Mouse (Mus musculus) right cerebral cortex, postnatal 4 days (tissue): ENCODE results near the gene Map9.
"Not testable (repeated sequence)": the region's sequence is repeated elsewhere in the genome, so short reads cannot be mapped to it uniquely, and the experiment has no call there.

Experiments used
- DNase-seq: peaks from one replicate; pipeline ENCODE4 v3.0.0-alpha.2; 2022

Gene Map9

DNA sequence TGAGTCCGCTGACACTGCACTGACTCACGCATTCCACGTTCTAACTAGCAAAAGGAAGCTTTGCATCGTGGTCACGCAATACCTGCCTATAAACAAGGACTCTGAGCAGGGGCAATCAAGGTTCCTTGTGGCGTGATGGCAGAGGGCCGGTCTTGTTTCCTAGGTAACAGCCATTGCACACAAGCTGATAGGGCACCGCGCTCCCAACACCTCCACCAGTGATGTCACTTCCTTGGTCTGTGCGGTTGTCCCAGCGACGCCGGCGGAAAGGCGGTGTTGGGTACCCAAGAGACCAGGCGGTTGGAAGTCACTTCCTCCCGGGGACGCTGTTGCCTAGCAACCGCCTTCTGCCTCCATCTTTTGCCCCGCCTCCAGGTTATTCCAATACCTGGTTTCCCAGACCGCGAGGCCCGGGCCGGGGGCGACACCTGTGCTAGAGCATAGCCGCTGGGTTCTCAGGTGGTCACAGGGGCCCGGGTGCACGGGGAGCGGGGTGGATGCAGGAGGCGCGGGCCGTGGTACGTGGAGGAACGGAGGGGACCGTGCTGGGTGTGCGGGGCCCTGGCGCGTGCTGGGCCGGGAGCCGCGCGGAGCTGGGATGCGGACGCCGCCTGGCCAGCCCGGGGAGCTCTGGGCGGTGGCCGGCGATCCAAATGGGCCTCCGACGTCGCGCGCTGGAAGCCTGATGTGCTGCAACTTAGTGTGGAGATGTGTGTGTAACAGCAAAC is at the start of gene Map9:
Gene Map9 (plus strand): TSS at position 248 of the 728 bp plus-strand sequence.
- DNase-seq, result peak; percentile 93

GRCm38 (mm10) chr3:82315728-82316127 is 42.1 kb upstream of the Map9 start:
- no peak for DNase-seq

GRCm38 (mm10) chr3:82326736-82327135 is 31.1 kb upstream of the Map9 start:
- not testable (repeated sequence) for DNase-seq

DNA sequence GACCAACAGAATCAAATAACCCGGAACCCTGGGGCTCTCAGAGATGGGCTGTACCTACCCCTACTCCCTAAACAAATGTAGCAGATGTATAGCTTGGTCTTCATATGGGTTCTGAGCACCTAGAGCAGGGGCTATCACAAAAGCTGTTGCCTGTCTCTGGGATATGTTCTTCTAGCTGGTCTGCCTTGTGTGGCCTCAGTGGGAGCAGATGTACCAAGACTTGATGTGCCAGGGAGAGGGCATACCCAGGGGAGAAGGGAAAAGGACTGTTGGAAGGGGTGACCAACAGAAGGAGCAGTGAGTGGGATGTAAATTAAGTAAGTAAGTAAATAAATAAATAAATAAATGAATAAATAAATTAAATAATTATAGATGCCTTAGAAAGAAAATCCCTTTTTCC is 25.8 kb upstream of the Map9 start:
- no peak for DNase-seq

GRCm38 (mm10) chr3:82332536-82332935 is 25.3 kb upstream of the Map9 start:
- DNase-seq, result no peak

DNA sequence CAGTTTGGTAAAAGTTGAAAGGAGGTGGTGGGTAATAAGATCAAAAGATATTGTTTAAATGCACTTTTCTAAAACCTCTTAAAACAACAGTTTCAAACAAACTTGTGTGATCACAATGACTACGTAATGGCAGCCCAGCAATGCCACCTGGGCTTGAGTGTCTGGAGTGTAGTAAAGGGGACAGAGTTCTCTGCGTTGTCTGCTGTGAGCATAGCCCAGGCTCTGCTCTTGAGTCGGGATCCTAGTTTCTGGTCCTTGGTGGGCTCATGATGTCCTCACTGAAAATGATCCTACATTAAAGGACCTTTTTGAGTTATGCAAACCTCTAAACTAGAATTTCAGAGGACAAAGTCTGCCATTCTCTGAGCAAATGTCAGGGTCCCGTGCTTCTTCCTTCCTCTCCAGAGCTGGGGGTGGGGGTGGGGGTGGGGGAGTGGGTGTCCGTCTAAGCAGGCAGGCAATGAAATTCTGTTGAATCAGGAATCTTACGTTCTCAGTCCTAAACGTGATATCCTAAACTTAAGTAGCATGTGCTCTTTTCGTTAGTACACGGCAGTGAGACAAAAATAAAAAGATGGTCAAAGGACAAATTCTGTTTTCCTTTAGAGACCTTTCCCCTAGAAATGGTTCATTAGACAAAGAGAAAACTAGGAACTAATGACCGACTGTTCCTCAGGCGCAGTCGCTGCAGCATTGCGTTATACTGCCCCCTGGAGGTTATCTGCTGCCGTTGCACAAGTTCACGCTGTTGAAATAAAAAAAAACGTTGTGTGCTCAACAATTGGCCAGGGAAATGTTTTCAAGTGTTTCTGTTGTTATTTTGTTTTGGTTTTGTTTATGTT is 24.5 kb upstream of the Map9 start:
- DNase-seq, result peak; percentile 67

- DNase-seq, result no peak
Measured at GRCm38 (mm10) chr3:82340111-82340510, 17.7 kb upstream of the Map9 start.

GRCm38 (mm10) chr3:82348277-82348860 is 9.5 kb upstream of the Map9 start:
- DNase-seq, result no peak

- no peak for DNase-seq
Measured at GRCm38 (mm10) chr3:82350321-82350720, 7.5 kb upstream of the Map9 start.

- DNase-seq, result no peak
Measured at GRCm38 (mm10) chr3:82357340-82357739, 504 bp upstream of the Map9 start.

DNA sequence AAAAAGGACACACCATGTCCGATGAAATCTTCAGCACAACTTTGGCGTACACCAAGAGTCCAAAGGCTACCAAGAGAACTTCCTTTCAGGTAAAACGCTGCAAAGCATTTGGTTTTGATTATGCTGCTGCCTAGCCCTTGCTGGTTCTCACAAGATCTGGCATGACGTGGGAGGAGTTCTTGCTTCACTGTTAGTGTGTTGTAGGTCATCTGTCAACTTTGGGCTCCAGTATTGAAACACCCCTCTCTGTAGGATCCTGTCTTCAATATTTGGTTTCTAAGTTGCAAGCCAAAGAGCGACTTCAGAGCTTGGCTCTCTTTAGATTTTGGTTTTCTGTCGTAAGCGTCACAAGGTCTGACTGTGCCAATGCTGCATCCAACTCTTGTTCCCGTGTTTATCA is 1.2 kb downstream of the Map9 start:
- no peak for DNase-seq

DNA sequence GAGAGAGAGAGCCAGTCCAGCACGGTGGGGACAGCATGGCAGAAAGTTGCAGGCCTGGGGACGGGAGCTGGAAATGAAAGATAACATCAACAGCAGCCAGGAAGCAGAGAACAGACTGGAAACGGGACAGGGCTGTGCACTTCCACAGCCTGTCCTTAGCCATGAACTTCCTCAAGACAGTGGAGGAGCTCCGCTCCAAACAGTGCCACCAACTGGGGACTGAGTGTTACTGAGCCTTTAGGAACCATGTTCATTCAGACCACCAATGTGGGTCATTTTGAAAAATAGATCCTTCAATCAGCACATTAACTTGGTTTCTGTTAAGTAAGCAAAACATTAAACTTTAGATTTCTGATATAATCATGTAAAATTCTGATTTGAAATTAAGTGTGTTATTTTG is 4.6 kb downstream of the Map9 start:
- peak; percentile 35 for DNase-seq

- no peak for DNase-seq
Measured at GRCm38 (mm10) chr3:82364505-82364904, 6.7 kb downstream of the Map9 start.

DNA sequence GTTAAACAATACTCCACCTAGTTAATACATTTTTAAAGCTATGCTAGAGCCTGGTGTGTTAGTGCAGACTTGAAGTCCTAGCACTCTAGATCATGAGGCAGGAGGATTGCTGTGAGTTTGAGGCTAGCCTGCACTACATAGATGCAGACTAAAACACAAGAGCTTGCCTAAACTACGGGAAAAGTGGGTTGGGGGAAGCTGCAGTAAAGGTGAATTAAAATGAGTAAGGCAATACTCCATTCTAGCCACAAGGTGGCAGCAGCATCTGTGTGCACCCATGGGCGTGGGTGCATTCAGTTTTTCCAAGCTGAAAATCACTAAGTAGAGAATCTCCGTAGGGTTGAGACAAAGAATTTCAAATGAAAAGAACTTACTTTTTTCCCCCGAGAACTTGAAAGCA is 7.1 kb downstream of the Map9 start:
- DNase-seq, result no peak

DNA sequence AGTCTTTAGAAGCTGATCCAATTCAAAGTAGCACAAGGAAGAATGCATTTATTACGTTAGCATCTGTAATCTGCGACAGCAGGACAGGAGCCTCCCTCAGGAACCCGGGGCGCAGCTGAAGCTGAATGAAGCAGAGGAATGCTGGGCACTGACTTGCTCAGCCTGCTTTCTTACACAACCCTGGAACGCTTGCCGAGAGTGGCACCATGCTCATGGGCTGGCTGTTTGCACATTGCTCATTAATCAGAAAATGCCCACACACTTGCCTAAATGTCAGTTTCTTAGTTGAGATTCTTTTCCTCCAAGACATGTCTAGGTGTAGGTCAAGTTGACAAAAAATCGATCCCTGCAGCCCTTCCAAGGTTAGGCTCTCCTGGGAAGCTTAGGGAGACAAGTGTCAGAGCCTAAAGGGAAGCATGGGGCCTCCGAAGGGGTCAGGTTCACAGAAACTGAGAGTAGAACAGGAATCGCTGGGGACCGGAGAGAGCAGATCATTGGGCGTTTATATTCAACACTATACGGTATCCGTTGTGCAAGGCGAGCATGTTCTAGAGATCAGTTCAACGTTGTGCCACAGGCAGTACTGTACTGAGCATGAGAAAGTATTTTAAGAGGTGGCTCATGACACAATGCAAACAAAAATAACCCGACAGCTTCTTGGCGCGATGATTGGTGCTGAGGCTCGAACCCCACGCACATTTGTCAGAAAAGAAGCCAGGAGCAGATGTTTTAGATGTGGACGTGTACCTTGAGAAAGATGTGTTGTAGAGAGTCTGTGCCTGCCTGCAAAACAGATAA is 11.4 kb downstream of the Map9 start:
- DNase-seq, result no peak

DNA sequence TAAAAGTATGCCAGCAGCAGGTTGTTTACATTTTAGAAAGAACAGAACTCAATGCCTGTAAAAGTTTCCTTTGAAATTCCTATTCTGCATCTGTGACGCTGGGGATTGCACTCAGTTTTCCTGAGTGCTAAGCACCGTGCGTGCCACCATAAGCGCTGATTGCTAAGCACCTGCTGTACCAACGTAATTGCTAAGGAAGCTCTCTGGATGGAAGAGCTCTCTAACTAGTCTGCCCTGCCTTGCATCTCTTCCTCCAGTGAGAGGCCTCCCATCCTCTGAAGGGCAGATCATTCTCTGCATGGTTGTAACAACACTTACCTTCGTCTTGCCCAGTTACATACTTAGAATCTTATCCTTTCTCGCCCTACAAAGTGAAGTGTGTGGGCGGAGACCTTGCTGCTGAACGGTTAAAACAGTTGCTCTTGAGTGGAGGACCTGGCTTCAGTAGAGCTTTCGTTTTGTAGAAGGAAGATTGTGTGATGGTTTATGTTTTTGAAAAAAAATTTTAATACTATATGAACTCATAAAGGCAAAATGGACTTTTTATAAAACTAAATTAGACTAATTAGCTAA is 12.7 kb downstream of the Map9 start:
- DNase-seq, result no peak

GRCm38 (mm10) chr3:82376965-82377364 is 19.1 kb downstream of the Map9 start:
- no peak for DNase-seq

GRCm38 (mm10) chr3:82382325-82382724 is 24.5 kb downstream of the Map9 start:
- no peak for DNase-seq

DNA sequence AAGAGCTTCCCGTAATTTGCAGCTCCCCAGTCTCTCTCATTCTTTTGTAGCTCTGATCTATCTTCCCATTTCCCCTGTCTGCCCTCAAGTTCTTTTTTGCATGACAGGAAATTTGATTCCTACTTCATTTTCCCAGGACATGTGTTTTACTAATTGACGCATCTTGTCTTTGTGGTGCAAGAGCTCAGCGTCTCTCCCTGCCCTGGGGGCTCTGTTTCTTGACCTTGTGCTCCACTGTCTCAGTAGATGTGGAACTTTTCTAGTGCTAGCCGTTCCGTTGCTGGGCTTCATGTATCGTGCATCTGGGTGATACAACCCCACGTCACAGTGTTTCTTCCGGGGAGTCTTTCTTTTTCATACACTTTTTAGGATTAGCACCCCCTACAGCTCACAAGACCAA is 27.2 kb downstream of the Map9 start:
- no peak for DNase-seq

DNA sequence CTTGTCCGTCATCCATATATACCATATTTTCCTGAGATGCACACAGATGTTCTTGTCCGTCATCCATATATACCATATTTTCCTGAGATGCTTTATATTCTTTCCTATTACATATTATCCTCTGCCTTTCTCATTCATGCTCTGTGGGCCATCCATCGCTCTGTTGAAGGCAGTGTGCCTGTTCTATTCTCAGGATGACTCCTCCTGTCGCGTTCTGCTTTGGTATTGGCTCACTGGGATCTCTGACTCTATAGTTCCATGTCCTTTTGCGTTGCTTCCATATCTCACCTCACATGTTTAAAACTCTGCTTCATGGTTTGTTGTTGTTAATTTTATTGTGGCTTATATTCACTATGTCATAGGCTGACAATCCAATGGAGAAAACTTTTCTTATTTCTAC is 48.0 kb downstream of the Map9 start:
- DNase-seq, result no peak

- DNase-seq, result peak; percentile 45
Measured at GRCm38 (mm10) chr3:82406336-82406735, 48.5 kb downstream of the Map9 start.

GRCm38 (mm10) chr3:82407432-82407831 is 49.6 kb downstream of the Map9 start:
- no peak for DNase-seq

- DNase-seq, result no peak
Measured at GRCm38 (mm10) chr3:82412397-82412796, 54.6 kb downstream of the Map9 start.
